Mouse (Mus musculus) ES-E14 (cell line): ENCODE data around the gene Arhgap21. TPM values are rescaled to one million over a fixed set of nuclear protein-coding genes. Genes with fewer than 3 reads are reported as not detected.

Experiments used
- DNase-seq: peaks from one replicate; pipeline ENCODE4 v3.0.0-alpha.2; 2013; ENCODE audit warnings: low read depth, low spot score
- H3K27ac ChIP-seq: 2 replicates; pipeline ENCODE4 v1.5.1; 2012; ENCODE audit warnings: low read depth, mild to moderate bottlenecking, low read length, moderate library complexity, mixed read lengths; ENCODE audit not compliant: poor library complexity, insufficient read depth, severe bottlenecking
- H3K36me3 ChIP-seq: 2 replicates; pipeline ENCODE4 v1.6.1; 2012; ENCODE audit warnings: mild to moderate bottlenecking, low read length, moderate library complexity, mixed read lengths; ENCODE audit not compliant: control insufficient read depth, poor library complexity, insufficient read depth, severe bottlenecking
- H3K4me1 ChIP-seq, 2 experiments: fragments of 150-350 bp in 1 of 2; sonication (generic) in 1 of 2; 2 replicates each; pipeline ENCODE4 v1.6.1; 2012; ENCODE audit warnings: low read length in 2 of 2, mild to moderate bottlenecking in 1 of 2, mixed read lengths in 1 of 2; ENCODE audit not compliant: control insufficient read depth in 2 of 2, insufficient read depth in 2 of 2, poor library complexity in 1 of 2
- H3K4me3 ChIP-seq, 2 experiments: fragments of 150-350 bp in 1 of 2; sonication (generic) in 1 of 2; 2 replicates each; pipeline ENCODE4 v1.5.1; 2012; ENCODE audit warnings: low read length in 2 of 2, low read depth in 1 of 2, mild to moderate bottlenecking in 1 of 2, mixed read lengths in 1 of 2; ENCODE audit not compliant: insufficient read depth in 1 of 2, poor library complexity in 1 of 2, severe bottlenecking in 1 of 2
- H3K9ac ChIP-seq: 2 replicates; pipeline ENCODE4 v1.6.1; 2012; ENCODE audit warnings: low read depth, mild to moderate bottlenecking, low read length, mixed read lengths; ENCODE audit not compliant: poor library complexity, insufficient read depth, severe bottlenecking
- H3K9me3 ChIP-seq: fragments of 150-350 bp; sonication (generic); 2 replicates; pipeline ENCODE4 v1.6.1; 2012; ENCODE audit warnings: low read depth, mild to moderate bottlenecking, low read length; ENCODE audit not compliant: control insufficient read depth, insufficient read depth
- CHD2 ChIP-seq: IDR thresholded peaks from 2 replicates; pipeline ENCODE4 v1.6.1; 2014; ENCODE audit warnings: mild to moderate bottlenecking, low read depth, low read length, inconsistent platforms
- HCFC1 ChIP-seq: IDR thresholded peaks from 2 replicates; pipeline ENCODE4 v1.6.1; 2012; ENCODE audit warnings: low read length, inconsistent platforms, borderline replicate concordance; ENCODE audit not compliant: insufficient read depth
- MAFK ChIP-seq: IDR thresholded peaks from 2 replicates; pipeline ENCODE4 v1.6.1; 2014; ENCODE audit warnings: mild to moderate bottlenecking, low read depth, low read length, inconsistent platforms; ENCODE audit not compliant: insufficient read depth
- ZC3H11A ChIP-seq: IDR thresholded peaks from 2 replicates; pipeline ENCODE4 v1.6.1; 2012; ENCODE audit warnings: low read depth, mild to moderate bottlenecking, inconsistent platforms, low read length, borderline replicate concordance
- ZNF384 ChIP-seq: IDR thresholded peaks from 2 replicates; pipeline ENCODE4 v1.6.1; 2012; ENCODE audit warnings: low read depth, low read length, inconsistent platforms
- in situ Hi-C, 2 experiments: fragments of 600-800 bp; cut with MboI; formaldehyde crosslinking; loops; one replicate each; pipeline ENCODE4 v1.15.1; 2025; ENCODE audit warnings: low sequenced_read_pairs in 2 of 2, inconsistent platforms in 1 of 2; ENCODE audit not compliant: unreplicated experiment in 2 of 2
- total RNA-seq: library from RNA; depleted of rRNA; stranded (reverse); fragments of 300-350 nt; gene quantifications from 2 replicates; pipeline ENCODE4 v1.2.3, GENCODE M21; 2012; rRNA removed

The Arhgap21 gene
- total RNA-seq, 1 experiment: 35.6 TPM

GRCm38 (mm10) chr2:20818226-20818625 is 150.5 kb downstream of the Arhgap21 start:
- no peak overlapping the region for H3K27ac ChIP-seq
- no peak overlapping the region for H3K4me3 ChIP-seq
- DNase-seq: no peak
- in situ Hi-C loops: no loop called here
- H3K9ac ChIP-seq: no peak overlapping the region
- H3K4me1 ChIP-seq: no peaks in the 10 kb centered on the region
- H3K36me3 ChIP-seq: no peaks in the 10 kb centered on the region
- TF ChIP-seq ZNF384 (no peak), MAFK (no peak)
- H3K9me3 ChIP-seq: no peaks in the 10 kb centered on the region

- peak; percentile 27 for DNase-seq
- Histone ChIP-seq H3K9ac (no peak overlapping the region), H3K36me3 (no peaks in the 10 kb centered on the region; the same call in 1 of the 2 replicates), H3K9me3 (no peaks in the 10 kb centered on the region), H3K4me3 (no peak overlapping the region), H3K4me1 (no peaks in the 10 kb centered on the region), H3K27ac (no peak overlapping the region)
- in situ Hi-C loops: no loop called here
- TF ChIP-seq ZNF384 (no peak), MAFK (no peak), HCFC1 (no peak), ZC3H11A (no peak), CHD2 (no peak)
Measured at GRCm38 (mm10) chr2:20813986-20814385, 154.7 kb downstream of the Arhgap21 start.

GRCm38 (mm10) chr2:20811506-20811905 is 157.2 kb downstream of the Arhgap21 start:
- no peaks in the 10 kb centered on the region for H3K9me3 ChIP-seq
- peaks cover 18% of the 10 kb centered on the region for H3K36me3 ChIP-seq
- H3K9ac ChIP-seq: no peak overlapping the region
- H3K4me1 ChIP-seq: no peaks in the 10 kb centered on the region
- H3K4me3 ChIP-seq: no peak overlapping the region
- in situ Hi-C loops: no loop called here
- H3K27ac ChIP-seq: no peak overlapping the region
- TF ChIP-seq CHD2: no peak
- no peak for TF ChIP-seq MAFK
- TF ChIP-seq HCFC1: no peak
- no peak for TF ChIP-seq ZC3H11A
- no peak for TF ChIP-seq ZNF384
- no peak for DNase-seq

- no peaks in the 10 kb centered on the region for H3K4me1 ChIP-seq
- TF ChIP-seq HCFC1 (no peak), ZC3H11A (no peak), MAFK (no peak), CHD2 (no peak), ZNF384 (no peak)
Measured at GRCm38 (mm10) chr2:20801236-20801890, 167.3 kb downstream of the Arhgap21 start.

More at GRCm38 (mm10) chr2:20801236-20801890, 167.3 kb downstream of the Arhgap21 start:
- in situ Hi-C loops: no loop called here
- Histone ChIP-seq H3K36me3 (peaks cover 30% of the 10 kb centered on the region), H3K4me3 (no peak overlapping the region), H3K9ac (no peak overlapping the region), H3K27ac (no peak overlapping the region), H3K9me3 (no peaks in the 10 kb centered on the region)
- no peak for DNase-seq

Other genes with a start within 250 kb of the Arhgap21 start
- gene Enkur, start 236.5 kb upstream of the Arhgap21 start, total RNA-seq: 0.31 TPM in 1 of 2 replicates, not detected in the other
- gene Thnsl1, start 236.8 kb upstream of the Arhgap21 start, total RNA-seq: 7.3 and 9.4 TPM in 2 replicates